9 mouse cellular contexts compared by ENCODE assay signal in genomic region chr2:131949767-131950597, GRCm38 (mm10). TPM values are rescaled to one million over a fixed set of nuclear protein-coding genes. Genes with fewer than 3 reads are reported as not detected.
DNase-seq lines count a peak whose midpoint lies in the region; ATAC-seq and TF ChIP-seq lines count a peak whose summit lies in the region.
"Had no signal": no experiment of that assay in that cellular context is flagged by ENCODE, and none has a peak within 500 bp of the region (broad histone marks: within the 10 kb centered on the region; RNA-seq: fewer than 3 reads in every experiment).

No protein-coding gene starts in this region.

- H3K9me3 ChIP-seq in forebrain, embryonic 15.5 days = no peaks in the 10 kb centered on the region
- no peaks in the 10 kb centered on the region for H3K9me3 ChIP-seq in lung, embryonic 16.5 days (ENCODE audit: control insufficient read depth, low read length)
- H3K9me3 ChIP-seq: embryonic facial prominence, embryonic 15.5 days had no signal

- peak; percentile 44; the same call in 1 of the 2 replicates for ATAC-seq in forebrain, embryonic 15.5 days (replicated peaks)
- peak; percentile 54 for ATAC-seq in inflammation-experienced regulatory T-cells, adult 6 months
- ATAC-seq in lung, embryonic 16.5 days (ENCODE audit: low read depth) = no peak

- no peak overlapping the region for H3K27ac ChIP-seq in spleen, adult 2 months (ENCODE audit: insufficient read depth, low read length)
- no peak overlapping the region for H3K27ac ChIP-seq in forebrain, embryonic 15.5 days (replicated peaks)
- H3K27ac ChIP-seq in lung, embryonic 16.5 days (ENCODE audit: low read length) = 0 out of 2 replicates have a peak overlapping the region, but pooled peaks have one; percentile 7

- peaks cover 8% of the 10 kb centered on the region; the same call in 1 of the 2 replicates for H3K4me1 ChIP-seq in spleen, adult 2 months (ENCODE audit: control insufficient read depth, insufficient read depth, insufficient read length)
- 0 out of 2 replicates have a peak, but pooled peaks cover 7% of the 10 kb centered on the region for H3K4me1 ChIP-seq in forebrain, embryonic 15.5 days
- H3K4me1 ChIP-seq in lung, embryonic 16.5 days (replicated peaks; ENCODE audit: control insufficient read depth, insufficient read depth, low read length) = peaks cover 6% of the 10 kb centered on the region

- H3K36me3 ChIP-seq in spleen, adult 2 months (ENCODE audit: control insufficient read depth, insufficient read depth, low read length) = no peaks in the 10 kb centered on the region
- no peaks in the 10 kb centered on the region for H3K36me3 ChIP-seq in forebrain, embryonic 15.5 days
- H3K36me3 ChIP-seq in lung, embryonic 16.5 days (ENCODE audit: control insufficient read depth, insufficient read depth, low read length) = no peaks in the 10 kb centered on the region
- H3K36me3 ChIP-seq: embryonic facial prominence, embryonic 15.5 days had no signal

- TF ChIP-seq CTCF in spleen, adult 2 months (IDR thresholded peaks at IDR 0.05; ENCODE audit: extremely low read depth, insufficient read depth, insufficient read length, insufficient replicate concordance) = peak; percentile 28; the same call in 1 of the 2 replicates

- H3K4me3 ChIP-seq in spleen, adult 2 months (ENCODE audit: extremely low read depth, insufficient read depth, insufficient read length) = no peak overlapping the region
- no peak overlapping the region for H3K4me3 ChIP-seq in forebrain, embryonic 15.5 days
- H3K4me3 ChIP-seq in lung, embryonic 16.5 days (ENCODE audit: low read length) = no peak overlapping the region
- H3K4me3 ChIP-seq: embryonic facial prominence, embryonic 15.5 days had no signal

- peaks cover 3% of the 10 kb centered on the region; the same call in 1 of the 2 replicates for H3K27me3 ChIP-seq in spleen, adult 2 months (ENCODE audit: control insufficient read depth, insufficient read depth, low read length)
- H3K27me3 ChIP-seq in forebrain, embryonic 15.5 days = peaks cover 18% of the 10 kb centered on the region
- no peaks in the 10 kb centered on the region; the same call in 1 of the 2 replicates for H3K27me3 ChIP-seq in lung, embryonic 16.5 days (ENCODE audit: control insufficient read depth, insufficient read depth, low read depth, low read length)

- TF ChIP-seq POLR2A in spleen, adult 2 months (IDR thresholded peaks at IDR 0.05; ENCODE audit: low read depth, low read length) = no peak

- DNase-seq in spleen, adult 2 months (ENCODE audit: low read depth in 1 of 2, low spot score in 2 of 2) = peak; percentile 14 to 43
- no peak for DNase-seq in spleen, adult 12 weeks (ENCODE audit: low spot score)
- DNase-seq in adrenal gland, postnatal 36 days = peak; percentile 40 to 67
- peak; percentile 47 for DNase-seq in retina, adult 2 months (ENCODE audit: low read depth, low spot score)
- no peak for DNase-seq in ovary, postnatal 36 days (ENCODE audit: low spot score)

- no peak overlapping the region; the same call in 1 of the 2 replicates for H3K4me2 ChIP-seq in forebrain, embryonic 15.5 days (replicated peaks)
- no peak overlapping the region for H3K4me2 ChIP-seq in lung, embryonic 16.5 days (ENCODE audit: low read depth, low read length)
- H3K4me2 ChIP-seq: embryonic facial prominence, embryonic 15.5 days had no signal

- 40% methylated on average over 9 of the region's 9 CpGs for WGBS in spleen, adult 2 months
- 52% methylated on average over 9 of the region's 9 CpGs for WGBS in forebrain, embryonic 15.5 days
- 32% methylated on average over 9 of the region's 9 CpGs for WGBS in lung, embryonic 16.5 days

- H3K9ac ChIP-seq in forebrain, embryonic 15.5 days (replicated peaks) = no peak overlapping the region
- no peak overlapping the region for H3K9ac ChIP-seq in lung, embryonic 16.5 days (ENCODE audit: low read length)
- H3K9ac ChIP-seq: embryonic facial prominence, embryonic 15.5 days had no signal

RNA-seq across cellular contexts. Expression of gene Prnd, which starts 0.7 kb away (rescaled TPM):
- polyA plus RNA-seq in spleen, adult 2 months (2012; rRNA removed) = 1.2 and 1.4 TPM in 2 replicates
- under 1 TPM; 0.20 to 0.70 TPM for total RNA-seq in adrenal gland, postnatal 36 days (2021)
- polyA plus RNA-seq in forebrain, embryonic 15.5 days (2015; fragmentation: Nextera tagmentation; extraction: Ambion mirVana) = 10.0 and 12.4 TPM in 2 replicates
- polyA plus RNA-seq in inflammation-experienced regulatory T-cells, adult 6 months (2017; shearing (Covaris generic)) = under 1 TPM in 1 of 3 experiments, not detected in 2; 0.30 TPM
- 33.6 and 38.3 TPM in 2 replicates for polyA plus RNA-seq in lung, embryonic 16.5 days (2015; fragmentation: Nextera tagmentation; extraction: Ambion mirVana)

RNA-seq across cellular contexts. Expression of gene Prn, which starts 40.2 kb away (rescaled TPM):
- polyA plus RNA-seq in spleen, adult 2 months (2012; rRNA removed) = not detected in 2 replicates
- total RNA-seq in adrenal gland, postnatal 36 days (2021) = under 1 TPM in 1 of 2 experiments, not detected in 1; 0.13 TPM
- polyA plus RNA-seq in forebrain, embryonic 15.5 days (2015; fragmentation: Nextera tagmentation; extraction: Ambion mirVana) = 0.22 TPM in 1 of 2 replicates, not detected in the other
- polyA plus RNA-seq in inflammation-experienced regulatory T-cells, adult 6 months (2017; shearing (Covaris generic)) = not detected
- not detected in 2 replicates for polyA plus RNA-seq in lung, embryonic 16.5 days (2015; fragmentation: Nextera tagmentation; extraction: Ambion mirVana)
- polyA plus RNA-seq: embryonic facial prominence, embryonic 15.5 days had no signal

RNA-seq across cellular contexts. Expression of gene Prnp, which starts 40.3 kb away (rescaled TPM):
- 21.2 and 22.5 TPM in 2 replicates for polyA plus RNA-seq in spleen, adult 2 months (2012; rRNA removed)
- 100 to 1,000 TPM in 1 of 2 experiments, 10 to 100 TPM in 1; 90.8 to 126 TPM for total RNA-seq in adrenal gland, postnatal 36 days (2021)
- 168 and 184 TPM in 2 replicates for polyA plus RNA-seq in forebrain, embryonic 15.5 days (2015; fragmentation: Nextera tagmentation; extraction: Ambion mirVana)
- polyA plus RNA-seq in inflammation-experienced regulatory T-cells, adult 6 months (2017; shearing (Covaris generic)) = 10 to 100 TPM in 2 of 3 experiments, 1 to 10 TPM in 1; 5.1 to 16.4 (median 15.9) TPM
- polyA plus RNA-seq in lung, embryonic 16.5 days (2015; fragmentation: Nextera tagmentation; extraction: Ambion mirVana) = 56.7 and 60.4 TPM in 2 replicates

Comparison
In these comparisons a context has a peak if more than half of its experiments do, and no peak if none do; other contexts are left out.
1. DNase-seq: peak in spleen, adult 2 months (2 of 2), adrenal gland, postnatal 36 days (2 of 2) and retina, adult 2 months (single experiment); none in spleen, adult 12 weeks (single experiment) and ovary, postnatal 36 days (single experiment).